Mouse (Mus musculus) MEL (cell line): Measurements from ENCODE around the gene Wdr64.

ENCODE experiments used
- CHD2 ChIP-seq: IDR thresholded peaks from 2 replicates; pipeline ENCODE4 v1.6.1; 2011; ENCODE audit warnings: low read length, improper control_type of control experiment
- CTCF ChIP-seq, 3 experiments: IDR thresholded peaks in 2 of 3; conservative IDR thresholded peaks in 1 of 3; 2 replicates each; pipeline ENCODE4 v1.5.1; 2011 to 2012; ENCODE audit warnings: low read length in 3 of 3, low read depth in 2 of 3, mild to moderate bottlenecking in 2 of 3, improper control_type of control experiment in 1 of 3, inconsistent platforms in 1 of 3, mixed read lengths in 1 of 3, moderate library complexity in 1 of 3; ENCODE audit not compliant: control insufficient read depth in 1 of 3, insufficient read depth in 1 of 3, poor library complexity in 1 of 3, severe bottlenecking in 1 of 3
- EP300 ChIP-seq, 2 experiments: IDR thresholded peaks; 2 replicates each; pipeline ENCODE4 v1.6.1; 2011; ENCODE audit warnings: improper control_type of control experiment in 2 of 2, low read length in 2 of 2, low read depth in 1 of 2, mild to moderate bottlenecking in 1 of 2
- KAT2A ChIP-seq: conservative IDR thresholded peaks from 2 replicates; pipeline ENCODE4 v1.6.1; 2012; ENCODE audit warnings: low read depth, low read length, improper control_type of control experiment, inconsistent platforms
- MAX ChIP-seq: IDR thresholded peaks from 2 replicates; pipeline ENCODE4 v1.6.1; 2011; ENCODE audit warnings: low read length, improper control_type of control experiment
- POLR2A ChIP-seq, 2 experiments: IDR thresholded peaks; 2 replicates each; pipeline ENCODE4 v1.6.1; 2011 to 2012; ENCODE audit warnings: low read length in 2 of 2, mild to moderate bottlenecking in 2 of 2, control low read depth in 1 of 2, improper control_type of control experiment in 1 of 2, low read depth in 1 of 2, moderate library complexity in 1 of 2; ENCODE audit not compliant: control insufficient read depth in 1 of 2, insufficient read depth in 1 of 2, poor library complexity in 1 of 2

GRCm38 (mm10) chr1:175829220-175829619 lies 130.8 kb downstream of the Wdr64 start:
- TF ChIP-seq CTCF (IDR thresholded peaks at IDR 0.05 in 2 of 3, conservative IDR thresholded peaks at IDR 0.05 in 1 of 3; ENCODE audit: control insufficient read depth in 1 of 3, insufficient read depth in 1 of 3, low read depth in 2 of 3, low read length in 3 of 3, poor library complexity in 1 of 3, severe bottlenecking in 1 of 3): no peak
- no peak for TF ChIP-seq KAT2A
- TF ChIP-seq CHD2: no peak
- TF ChIP-seq EP300 (IDR thresholded peaks at IDR 0.05; ENCODE audit: low read depth in 1 of 2, low read length in 2 of 2): peak; percentile 91
- no peak for TF ChIP-seq POLR2A (IDR thresholded peaks at IDR 0.05; ENCODE audit: control insufficient read depth in 1 of 2, insufficient read depth in 1 of 2, low read depth in 1 of 2, low read length in 2 of 2, poor library complexity in 1 of 2)
- TF ChIP-seq MAX: peak; percentile 34; the same call in 1 of the 2 replicates
